Comparison of ENCODE assay signal across 8 mouse cellular contexts in the genomic region with DNA sequence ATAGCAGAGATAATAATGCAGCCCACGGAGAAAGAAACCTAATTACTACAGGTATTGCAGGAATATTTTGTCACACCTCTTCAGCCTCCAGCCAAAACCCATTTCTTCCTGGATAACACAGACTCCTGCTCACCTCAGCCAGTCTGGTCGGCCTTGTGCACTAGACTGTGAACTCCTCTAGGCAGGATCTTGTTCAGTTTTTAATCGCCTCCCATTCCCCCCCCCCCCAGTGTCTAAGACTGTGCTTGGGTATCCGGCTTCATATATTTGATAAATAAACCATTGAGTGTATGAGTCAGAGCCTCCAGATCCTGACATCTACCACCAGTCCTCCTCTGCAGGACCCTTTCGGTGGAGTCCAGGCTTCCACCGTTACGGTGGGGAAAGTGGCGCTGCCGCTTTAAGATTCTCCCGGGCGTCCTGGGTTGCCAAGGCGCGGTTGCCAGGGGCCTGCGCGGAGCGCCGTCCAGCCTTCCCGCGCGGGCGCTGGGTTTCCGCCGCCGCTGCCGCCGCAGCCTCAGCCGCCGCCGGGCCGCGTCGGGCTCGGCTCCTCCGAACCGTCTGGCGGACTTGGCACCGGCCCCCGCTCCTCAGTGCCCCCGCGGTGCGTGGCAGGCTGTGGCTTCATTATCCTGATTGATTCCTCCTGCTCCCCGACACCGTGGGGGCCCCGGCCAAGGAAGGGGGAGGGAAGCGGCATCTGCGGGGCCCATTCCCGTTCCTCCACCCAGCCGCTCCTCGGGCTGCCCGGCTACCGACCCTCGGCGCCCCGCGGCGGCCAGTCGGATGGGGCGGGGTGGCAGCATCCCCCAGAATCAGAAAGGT. TPM values are rescaled to one million over a fixed set of nuclear protein-coding genes. Genes with fewer than 3 reads are reported as not detected.
A peak's percentile ranks its signal among the peaks of the same experiment; 100 is the strongest.
DNase-seq lines count a peak whose midpoint lies in the region; ATAC-seq and TF ChIP-seq lines count a peak whose summit lies in the region.

No protein-coding gene starts in this region.

- no peaks in the 10 kb centered on the region for H3K9me3 ChIP-seq in intestine, postnatal 0 days (ENCODE audit: control insufficient read depth)
- H3K9me3 ChIP-seq in limb, embryonic 11.5 days (ENCODE audit: control insufficient read depth, low read length), result no peaks in the 10 kb centered on the region
- no peaks in the 10 kb centered on the region for H3K9me3 ChIP-seq in midbrain, embryonic 12.5 days

- peak overlapping the region; percentile 50 for H3K9ac ChIP-seq in intestine, postnatal 0 days (ENCODE audit: low read depth, low read length)
- peak overlapping the region; percentile 65 for H3K9ac ChIP-seq in limb, embryonic 11.5 days (ENCODE audit: low read length)
- peak overlapping the region; percentile 79 for H3K9ac ChIP-seq in midbrain, embryonic 12.5 days (replicated peaks)

- 2% methylated on average over 55 of the region's 58 CpGs for WGBS in intestine, postnatal 0 days
- WGBS in limb, embryonic 11.5 days, result 2% methylated on average over 58 of the region's 58 CpGs
- 1% methylated on average over 58 of the region's 58 CpGs for whole genome bisulfite sequencing in midbrain, embryonic 12.5 days

- no peaks in the 10 kb centered on the region for H3K36me3 ChIP-seq in intestine, postnatal 0 days (ENCODE audit: control insufficient read depth, insufficient read depth)
- no peaks in the 10 kb centered on the region for H3K36me3 ChIP-seq in limb, embryonic 11.5 days (ENCODE audit: control insufficient read depth, insufficient read depth, low read length)
- H3K36me3 ChIP-seq in midbrain, embryonic 12.5 days, result no peaks in the 10 kb centered on the region

- no peak overlapping the region for H3K27ac ChIP-seq in intestine, postnatal 0 days (ENCODE audit: low read depth, low read length)
- H3K27ac ChIP-seq in limb, embryonic 11.5 days (replicated peaks; ENCODE audit: low read depth, low read length), result no peak overlapping the region
- peak overlapping the region; percentile 43; the same call in 1 of the 2 replicates for H3K27ac ChIP-seq in midbrain, embryonic 12.5 days (replicated peaks)

- H3K27me3 ChIP-seq in intestine, postnatal 0 days (replicated peaks; ENCODE audit: control insufficient read depth, insufficient read depth, low read length), result 0 out of 2 replicates have a peak, but pooled peaks cover 2% of the 10 kb centered on the region
- H3K27me3 ChIP-seq in limb, embryonic 11.5 days (ENCODE audit: control insufficient read depth, insufficient read depth, low read length), result peaks cover 32% of the 10 kb centered on the region
- peaks cover 39% of the 10 kb centered on the region for H3K27me3 ChIP-seq in midbrain, embryonic 12.5 days

- peak; percentile 75 for DNase-seq in layer of hippocampus, adult 11-12 months (ENCODE audit: low spot score)
- no peak for DNase-seq in layer of hippocampus, adult 9-10 months (ENCODE audit: low spot score)
- DNase-seq in embryo, embryonic 9.5 days (ENCODE audit: extremely low spot score), result peak; percentile 66
- peak; percentile 66 to 69 for DNase-seq in heart, adult 18-20 months
- peak; percentile 81 for DNase-seq in limb, embryonic 11.5 days (ENCODE audit: low spot score)
- peak; percentile 11 to 41 for DNase-seq in spleen, postnatal 10 days (ENCODE audit: low spot score in 2 of 2)

- peak; percentile 34; the same call in 1 of the 2 replicates for ATAC-seq in intestine, postnatal 0 days
- peak; percentile 60; the same call in 1 of the 2 replicates for ATAC-seq in limb, embryonic 11.5 days (ENCODE audit: insufficient number of reproducible peaks, low FRiP score, low TSS enrichment, low read depth)
- peak; percentile 80 for ATAC-seq in midbrain, embryonic 12.5 days (ENCODE audit: low FRiP score, low read depth)

- no peaks in the 10 kb centered on the region for H3K4me1 ChIP-seq in intestine, postnatal 0 days (replicated peaks; ENCODE audit: control insufficient read depth, insufficient read depth, low read length)
- peaks cover 8% of the 10 kb centered on the region for H3K4me1 ChIP-seq in limb, embryonic 11.5 days (ENCODE audit: control insufficient read depth, insufficient read depth, low read length)
- H3K4me1 ChIP-seq in midbrain, embryonic 12.5 days, result peaks cover 49% of the 10 kb centered on the region

- peak overlapping the region; percentile 94 for H3K4me2 ChIP-seq in intestine, postnatal 0 days (replicated peaks; ENCODE audit: low read depth)
- H3K4me2 ChIP-seq in limb, embryonic 11.5 days (ENCODE audit: low read depth, severe bottlenecking), result peak overlapping the region; percentile 81
- H3K4me2 ChIP-seq in midbrain, embryonic 12.5 days (replicated peaks), result peak overlapping the region; percentile 98

- TF ChIP-seq CTCF in intestine, postnatal 0 days (IDR thresholded peaks at IDR 0.05; ENCODE audit: low read depth), result 0 out of 2 replicates have a peak, but pooled peaks have one; percentile 1

- peak overlapping the region; percentile 67 for H3K4me3 ChIP-seq in intestine, postnatal 0 days (ENCODE audit: low read depth, low read length)
- peak overlapping the region; percentile 56 for H3K4me3 ChIP-seq in limb, embryonic 11.5 days (ENCODE audit: low read depth, low read length)
- peak overlapping the region; percentile 66 for H3K4me3 ChIP-seq in midbrain, embryonic 12.5 days

RNA-seq across cellular contexts. Expression of gene Neurod2, which starts 35.0 kb away (rescaled TPM):
- not detected for total RNA-seq in heart, adult 18-20 months (2021)
- 0.07 TPM in 1 of 2 replicates, not detected in the other for polyA plus RNA-seq in intestine, postnatal 0 days (2015; fragmentation: Nextera tagmentation; extraction: Ambion mirVana)
- not detected in 2 replicates for polyA plus RNA-seq in limb, embryonic 11.5 days (2014; fragmentation: Nextera tagmentation; extraction: Ambion mirVana)
- polyA plus RNA-seq in midbrain, embryonic 12.5 days (2016; fragmentation: Nextera tagmentation; extraction: Ambion mirVana), result 1.3 and 2.3 TPM in 2 replicates

RNA-seq across cellular contexts. Expression of gene Ppp1r1b, which starts 53.8 kb away (rescaled TPM):
- total RNA-seq in heart, adult 18-20 months (2021), result 1 to 10 TPM; 4.3 to 5.1 TPM
- 99.5 and 102 TPM in 2 replicates for polyA plus RNA-seq in intestine, postnatal 0 days (2015; fragmentation: Nextera tagmentation; extraction: Ambion mirVana)
- 0.17 TPM in 1 of 2 replicates, not detected in the other for polyA plus RNA-seq in limb, embryonic 11.5 days (2014; fragmentation: Nextera tagmentation; extraction: Ambion mirVana)
- 1.2 and 1.4 TPM in 2 replicates for polyA plus RNA-seq in midbrain, embryonic 12.5 days (2016; fragmentation: Nextera tagmentation; extraction: Ambion mirVana)

Comparison
In these comparisons a context has a peak if more than half of its experiments do, and no peak if none do; other contexts are left out.
1. RNA of gene Ppp1r1b, which starts 53.8 kb away (polyA plus RNA-seq): 99.5 to 102 TPM in intestine, postnatal 0 days; 1.2 to 1.4 TPM in midbrain, embryonic 12.5 days and 0.17 TPM in limb, embryonic 11.5 days; every median in the first group is over 10 times any median in the second.
2. Peak in every context shown above with its lines, with median percentiles within 50 percentile points of each other: ATAC-seq, H3K4me2 ChIP-seq, H3K4me3 ChIP-seq and H3K9ac ChIP-seq.